Mouse (Mus musculus): ENCODE measurements at regions not wholly inside any gene's neighbourhood (a gene's known extent, or its start where the extent isn't known, plus 50 kb on each side); places are given as distances from the start of the nearest gene placed in this dataset.

DNA sequence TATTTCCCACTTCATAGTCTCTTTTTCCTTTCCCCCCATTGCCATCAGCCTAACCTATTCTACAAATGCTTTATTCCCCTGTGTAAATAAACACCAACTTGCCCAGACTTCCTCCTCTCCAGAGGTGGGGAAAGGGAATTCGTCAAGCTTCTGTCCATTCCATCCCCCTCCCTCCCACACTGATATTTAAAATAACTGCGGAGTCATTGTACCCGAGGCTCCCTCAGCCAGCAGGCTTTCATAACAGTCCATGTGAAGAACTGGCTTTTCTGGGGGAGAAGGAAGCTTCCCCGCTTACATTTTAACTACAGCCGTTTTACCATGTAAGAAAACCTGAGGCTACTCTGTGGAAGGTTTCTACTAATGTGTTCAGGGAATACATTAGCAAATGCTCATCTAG is 193.1 kb upstream of the Cnksr2 start:
- no peak for DNase-seq

GRCm38 (mm10) chrX:158209167-158209566 is 166.1 kb upstream of the Cnksr2 start:
- no peak for DNase-seq

DNA sequence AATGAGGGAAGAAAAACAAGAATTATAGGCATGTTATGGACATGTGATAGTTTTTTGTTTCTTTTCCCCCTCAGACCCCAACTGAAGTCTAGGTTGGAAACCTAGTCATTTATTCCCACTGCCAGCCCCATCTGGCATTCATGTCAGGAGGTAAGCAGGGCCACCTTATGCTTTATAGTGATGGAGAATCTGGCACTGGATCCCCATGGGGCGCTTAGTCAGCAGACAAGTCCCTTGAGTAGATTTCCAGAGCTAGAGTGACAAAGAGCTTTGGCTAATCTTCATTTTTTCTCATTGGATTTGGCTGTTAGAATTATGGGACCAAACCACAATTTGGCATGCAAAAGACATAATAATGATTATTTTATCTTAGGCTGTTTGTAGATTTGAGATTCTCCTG is 152.4 kb upstream of the Cnksr2 start:
- DNase-seq = no peak

DNA sequence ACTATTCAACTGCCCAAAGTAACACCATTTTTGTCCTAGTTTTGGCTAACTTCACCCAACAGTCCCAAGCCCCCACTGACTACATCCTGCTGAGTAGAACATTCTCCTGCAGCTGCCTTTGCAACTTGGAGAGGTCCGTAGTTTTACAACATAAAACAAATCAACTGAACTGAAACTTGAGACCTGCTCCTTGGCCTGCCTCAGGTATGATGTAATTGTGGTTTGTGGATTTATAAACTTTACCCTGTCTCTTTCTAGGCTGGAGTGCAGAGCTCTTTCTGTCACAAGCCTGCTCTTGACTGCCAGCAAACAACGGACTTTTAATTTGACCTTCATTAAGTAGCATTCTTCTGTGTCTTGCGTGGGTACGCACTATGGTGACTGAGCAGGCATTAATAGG is 138.4 kb upstream of the Cnksr2 start:
- peak; percentile 4 for DNase-seq

DNA sequence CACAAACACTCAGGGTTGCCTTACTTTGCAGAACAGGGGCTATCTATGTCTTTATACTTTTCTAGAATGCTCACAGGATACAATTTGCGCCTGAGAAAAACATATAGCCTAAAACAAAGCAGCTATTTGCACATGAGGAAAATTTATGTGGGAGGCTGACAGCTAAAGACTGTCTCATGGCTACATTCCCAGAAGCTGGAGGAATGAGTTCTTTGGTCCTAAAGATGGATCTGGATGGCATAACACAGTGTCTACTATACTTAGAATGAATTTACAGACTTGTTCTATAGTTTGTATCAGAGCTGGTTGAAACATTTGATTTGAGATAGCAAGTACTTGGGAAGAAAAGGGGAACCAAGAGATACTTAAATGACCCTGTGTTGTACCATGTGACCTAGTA is 137.3 kb upstream of the Cnksr2 start:
- no peak for DNase-seq

GRCm38 (mm10) chrX:158135870-158136557 is 92.9 kb upstream of the Cnksr2 start:
- DNase-seq = no peak

DNA sequence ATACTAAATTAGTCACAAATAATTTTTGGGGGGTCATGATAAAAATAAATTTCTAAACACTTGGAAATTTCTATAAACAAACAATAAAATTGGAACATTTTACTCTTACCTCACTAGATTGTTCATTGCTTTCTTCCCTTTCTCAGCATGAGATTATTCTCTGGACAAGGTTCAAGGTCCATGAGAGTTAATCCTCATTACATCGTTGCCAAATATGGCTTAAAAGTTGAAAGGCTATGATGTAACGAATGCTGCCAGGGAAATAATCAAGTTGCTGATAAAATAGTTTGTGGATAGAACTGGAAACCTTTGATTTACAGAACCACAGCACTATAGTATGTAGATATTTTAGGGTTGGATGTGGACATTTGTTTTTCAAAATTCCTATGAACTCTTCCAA is 90.4 kb upstream of the Cnksr2 start:
- DNase-seq = no peak
